Mouse (Mus musculus) gastrocnemius, postnatal 4 days (tissue): ENCODE data around the gene Wdhd1. TPM values are rescaled to one million over a fixed set of nuclear protein-coding genes. Genes with fewer than 3 reads are reported as not detected.

ENCODE experiments used
- DNase-seq, 2 experiments: peaks; one replicate each; pipeline ENCODE4 v3.0.0; 2021 to 2022; ENCODE audit warnings: low spot score in 2 of 2, mixed read lengths in 2 of 2
- total RNA-seq, 2 experiments: library from RNA; stranded (reverse); gene quantifications; 2 replicates each; pipeline ENCODE4 v1.2.3; 2021

Wdhd1 gene
- total RNA-seq, 2 experiments from 2014 or later, result 9.4 to 9.6 TPM

DNA sequence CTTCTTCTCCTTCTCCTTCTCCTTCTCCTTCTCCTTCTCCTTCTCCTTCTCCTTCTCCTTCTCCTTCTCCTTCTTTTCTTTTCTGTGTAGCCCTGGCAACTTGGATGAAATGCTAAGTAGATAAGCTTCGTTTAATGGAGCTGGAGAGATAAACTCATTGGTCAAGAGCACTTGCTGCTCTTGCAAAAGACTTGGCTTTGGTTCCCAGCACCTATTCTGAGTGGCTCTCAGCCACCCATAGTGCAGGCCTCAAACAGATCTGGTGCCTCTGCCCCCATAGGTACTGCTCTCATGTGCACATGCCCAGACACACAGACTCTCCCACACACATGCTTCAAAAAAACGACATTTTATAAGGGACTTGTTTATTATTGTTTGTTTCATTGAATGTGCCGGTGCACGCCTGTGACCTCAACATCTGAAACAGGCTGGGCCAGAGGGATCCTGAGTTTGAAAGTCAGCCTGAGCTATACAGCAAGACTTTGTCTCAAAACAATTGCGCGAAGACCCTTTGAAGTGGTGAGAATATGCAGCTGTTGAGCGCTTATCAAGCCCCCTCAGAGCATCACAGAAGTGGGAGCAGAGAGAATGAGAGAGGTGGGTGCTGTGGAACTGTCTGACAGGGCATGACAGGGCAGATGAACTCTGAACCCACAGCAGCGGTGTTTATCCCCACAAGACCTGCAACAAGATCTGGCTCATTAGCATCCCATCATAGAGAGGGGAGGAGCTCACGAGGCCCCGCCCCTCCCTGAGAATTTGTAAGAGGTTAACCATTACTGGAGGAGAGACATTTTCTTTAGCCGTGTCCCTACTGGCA is 53.8 kb downstream of the Wdhd1 start:
- DNase-seq, result no peak

DNA sequence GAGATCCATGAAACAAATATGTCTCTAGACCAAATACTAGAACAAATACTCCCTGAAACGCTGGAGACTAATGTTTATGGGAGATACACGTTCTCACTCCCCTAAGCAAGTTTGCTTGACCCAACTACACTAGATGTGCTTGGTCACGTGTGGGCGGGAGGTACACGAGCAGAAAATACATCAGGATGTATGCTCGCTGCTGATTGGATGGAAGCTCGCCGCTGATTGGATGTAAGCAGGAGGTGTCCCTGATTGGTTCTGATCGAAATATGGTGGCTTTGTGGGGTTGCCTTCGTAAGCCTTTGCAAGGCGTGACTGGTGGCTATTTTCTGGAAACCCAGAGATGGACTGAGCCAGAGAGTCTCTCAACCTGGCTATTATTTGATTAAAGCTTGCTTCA is 55.1 kb downstream of the Wdhd1 start:
- no peak for DNase-seq

DNA sequence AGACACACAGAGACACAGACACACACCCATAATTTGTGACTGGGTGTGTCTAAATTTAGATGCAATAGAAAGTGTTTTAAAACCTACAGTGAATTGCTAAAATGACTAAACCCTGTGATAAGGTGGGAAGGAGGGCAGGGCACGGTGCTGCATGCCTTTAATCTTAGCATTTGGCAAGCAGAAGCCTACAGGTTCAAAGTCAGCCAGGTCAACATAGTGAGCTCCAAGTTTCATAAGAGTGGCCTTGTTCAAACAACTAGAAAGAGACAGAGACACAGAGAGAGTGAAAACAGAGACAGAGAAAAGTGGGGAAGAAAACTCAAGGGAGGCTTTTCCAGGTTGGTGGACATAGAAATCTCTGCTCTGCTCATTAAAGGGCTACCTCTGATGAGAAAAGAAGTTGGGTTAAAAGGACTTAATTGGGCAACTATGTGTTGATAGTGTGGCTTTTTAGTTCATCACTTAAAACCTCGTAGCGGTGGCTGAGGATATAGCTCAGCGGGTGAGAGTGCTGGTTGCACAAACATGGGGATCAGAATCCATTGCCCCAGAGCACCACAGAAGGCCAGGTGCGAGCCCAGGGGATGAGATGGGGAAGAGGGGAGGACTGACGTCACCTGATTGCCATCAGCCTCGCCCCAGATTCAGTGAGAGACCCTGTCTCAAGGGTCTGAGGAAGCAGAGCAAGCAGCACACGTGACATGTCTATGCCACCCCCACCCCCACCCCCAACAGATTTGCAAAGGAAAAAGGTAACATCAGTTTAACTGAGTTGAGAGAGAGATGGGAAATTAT is 56.2 kb downstream of the Wdhd1 start:
- DNase-seq, result no peak

DNA sequence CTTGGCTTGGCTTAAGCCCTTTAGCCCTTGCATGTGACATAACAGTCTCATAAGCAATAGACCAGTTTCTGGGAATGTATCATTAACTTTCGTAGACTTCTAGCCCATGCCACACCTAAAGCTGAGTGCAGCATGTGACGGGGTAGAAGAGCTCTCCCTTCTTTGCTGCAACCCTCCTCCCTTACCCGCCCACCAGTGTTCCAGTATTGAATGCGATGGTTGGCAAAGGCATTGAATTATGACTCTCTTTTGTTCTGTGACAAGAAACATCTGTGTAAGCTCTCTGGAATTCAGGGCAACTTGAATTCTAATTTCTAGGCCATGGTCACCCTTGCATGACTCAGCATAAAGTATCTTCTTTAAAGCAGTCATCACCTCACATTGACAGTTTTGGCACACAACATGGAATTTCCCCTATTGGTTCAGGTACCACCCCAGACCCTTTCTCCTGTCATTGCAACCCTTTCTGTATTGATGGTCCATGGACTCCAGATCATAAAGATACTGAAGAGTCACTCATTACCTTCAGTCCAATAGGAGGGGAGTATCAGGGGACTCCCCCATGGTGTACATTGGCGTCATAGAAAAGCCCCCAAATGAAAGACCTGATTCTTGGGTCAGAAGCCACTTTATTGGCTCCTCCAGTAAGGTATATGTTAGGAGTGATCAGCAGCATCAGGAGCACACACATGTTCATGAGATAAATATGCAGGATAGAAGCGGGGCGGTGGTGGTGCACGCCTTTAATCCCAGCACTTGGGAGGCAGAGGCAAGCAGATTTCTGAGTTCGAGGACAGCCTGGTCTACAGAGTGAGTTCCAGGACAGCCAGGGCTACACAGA is 57.7 kb downstream of the Wdhd1 start:
- no peak for DNase-seq

DNA sequence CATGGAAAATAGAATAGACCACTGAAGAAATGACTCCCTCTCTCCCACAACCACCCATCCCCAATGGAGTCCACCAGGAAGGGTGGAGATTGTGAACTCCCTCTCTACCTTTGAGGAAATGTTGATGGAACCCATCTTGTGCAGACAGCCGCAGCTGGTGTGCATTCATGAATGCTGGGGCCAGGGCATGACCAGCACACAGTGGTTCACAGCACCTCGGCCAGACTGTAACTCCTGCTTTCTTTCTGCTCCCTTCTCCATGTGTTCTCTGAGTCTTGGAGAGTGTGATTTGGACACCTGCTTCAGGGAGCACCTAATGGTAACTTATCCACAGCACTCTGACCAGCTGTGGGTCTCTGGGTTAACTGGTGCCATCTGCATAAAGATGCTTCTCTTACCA is 60.1 kb downstream of the Wdhd1 start:
- DNase-seq, result no peak

DNA sequence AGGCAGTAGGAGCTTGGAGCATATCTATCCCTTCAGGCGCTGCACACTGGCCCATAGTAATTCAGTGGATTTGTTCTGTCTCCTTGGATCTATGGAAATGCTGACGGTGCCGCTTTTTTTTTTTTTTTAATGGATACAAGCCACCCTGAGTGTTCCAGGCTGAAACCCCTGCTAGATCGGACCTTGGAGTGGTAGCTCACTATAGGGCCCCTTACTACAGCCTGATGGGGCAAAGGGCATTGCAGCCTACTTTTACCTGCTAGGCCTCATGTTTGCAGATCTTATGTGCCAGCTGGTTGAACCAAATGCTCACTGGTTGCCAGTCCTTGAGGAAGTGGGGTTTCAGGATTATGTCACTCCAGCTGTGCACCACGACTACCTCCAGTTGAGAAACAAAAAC is 62.3 kb downstream of the Wdhd1 start:
- no peak for DNase-seq

DNA sequence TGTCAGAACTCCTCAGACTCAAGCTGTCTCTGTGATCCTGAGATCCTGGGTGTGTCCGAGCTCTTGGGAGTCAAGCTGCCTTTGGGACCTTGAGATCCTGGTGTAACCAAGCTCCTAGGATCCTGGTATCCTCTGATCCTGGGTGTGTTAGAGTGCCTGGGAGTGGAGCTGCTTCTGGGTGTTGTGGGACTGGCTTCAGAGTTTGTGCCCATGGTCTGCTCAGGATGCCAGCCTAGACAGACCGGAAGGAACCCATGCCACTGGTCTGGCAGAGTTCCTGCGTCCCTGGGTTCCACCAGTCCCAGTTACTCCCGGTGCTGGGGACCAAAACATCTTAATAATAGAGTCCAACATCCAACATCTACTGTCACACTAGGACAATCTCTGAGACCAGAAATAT is 63.4 kb downstream of the Wdhd1 start:
- DNase-seq, result no peak

DNA sequence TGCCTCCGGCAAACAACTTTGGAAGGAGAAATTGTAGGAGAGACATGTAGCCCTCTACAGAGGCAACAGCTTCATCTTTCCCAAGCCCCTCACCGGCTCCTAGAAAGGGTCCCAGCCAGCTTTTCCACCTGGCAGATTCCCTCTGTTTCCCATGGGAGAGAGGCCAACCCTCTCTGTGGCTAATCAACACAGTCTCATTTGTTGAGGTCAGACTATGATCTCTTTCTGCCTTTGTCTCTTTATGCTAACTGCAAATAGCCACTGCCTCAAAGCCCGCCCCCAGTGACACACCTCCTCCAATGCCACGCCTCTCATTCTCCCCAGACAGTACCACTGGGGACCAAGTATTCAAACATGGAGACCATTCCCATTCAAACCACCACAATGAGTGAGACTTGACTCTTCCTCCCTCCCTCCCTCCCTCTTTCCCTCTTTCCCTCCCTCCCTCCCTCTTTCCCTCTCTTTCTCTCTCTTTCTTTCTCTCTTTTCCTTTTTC is 66.9 kb downstream of the Wdhd1 start:
- no peak for DNase-seq

DNA sequence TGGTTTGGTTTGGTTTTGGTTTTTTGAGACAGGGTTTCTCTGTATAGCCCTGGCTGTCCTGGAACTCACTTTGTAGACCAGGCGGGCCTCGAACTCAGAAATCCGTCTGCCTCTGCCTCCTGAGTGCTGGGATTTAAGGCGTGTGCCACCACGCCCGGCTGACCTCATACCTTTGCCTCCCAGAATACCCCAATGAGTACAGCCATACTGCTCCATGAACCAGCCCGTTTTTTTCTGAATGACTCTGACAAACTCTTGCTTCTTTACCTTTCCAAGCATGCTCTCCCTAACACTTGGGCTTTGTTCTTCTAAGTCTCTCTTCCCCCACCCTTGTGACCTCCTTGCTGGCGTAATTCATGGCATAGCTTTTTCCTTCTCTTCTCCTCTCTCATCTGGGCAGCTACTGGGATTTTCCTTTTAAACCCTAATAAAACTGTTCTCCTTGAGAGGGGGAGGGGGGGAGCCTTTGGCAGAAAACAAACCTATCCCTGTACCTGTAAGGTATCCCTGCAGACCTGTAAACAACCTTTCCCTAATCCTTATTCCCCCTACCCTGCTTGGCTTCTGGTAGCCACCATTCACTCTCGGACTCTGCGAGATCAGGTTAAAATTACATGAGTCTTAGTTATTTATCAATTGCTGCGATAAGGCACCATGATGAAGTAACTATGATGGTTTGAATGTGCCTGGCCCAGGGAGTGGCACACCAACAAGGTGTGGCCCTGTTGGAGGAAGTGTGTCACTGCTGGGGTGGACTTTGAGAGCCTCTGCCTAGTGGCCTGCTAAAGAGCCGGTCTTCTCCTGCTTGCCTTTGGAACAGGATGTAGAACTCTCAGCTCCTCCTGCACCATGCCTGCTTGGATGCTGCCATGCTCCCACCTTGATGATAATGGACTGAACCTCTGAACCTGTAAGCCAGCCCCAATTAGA is 67.8 kb downstream of the Wdhd1 start:
- no peak for DNase-seq

DNA sequence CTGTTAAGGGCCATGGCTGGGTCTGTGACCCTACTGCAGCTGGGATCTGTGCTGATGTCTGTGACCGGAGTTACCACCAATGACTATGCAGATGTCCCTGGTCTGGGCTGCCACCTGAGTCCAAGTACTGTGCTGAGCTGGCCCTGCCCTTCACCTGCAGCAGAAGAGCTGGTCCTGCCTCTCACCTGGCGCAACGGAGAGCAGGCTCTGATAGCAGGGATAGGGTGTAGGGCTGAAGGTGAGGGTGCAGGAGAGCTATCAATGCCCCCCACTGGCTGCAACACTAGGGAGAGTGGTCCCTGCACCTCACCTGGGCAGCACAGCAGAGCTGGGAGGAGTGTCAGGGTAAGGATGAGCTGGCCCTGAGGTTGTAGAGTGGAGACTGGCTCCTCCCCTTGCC is 70.1 kb downstream of the Wdhd1 start:
- no peak for DNase-seq

DNA sequence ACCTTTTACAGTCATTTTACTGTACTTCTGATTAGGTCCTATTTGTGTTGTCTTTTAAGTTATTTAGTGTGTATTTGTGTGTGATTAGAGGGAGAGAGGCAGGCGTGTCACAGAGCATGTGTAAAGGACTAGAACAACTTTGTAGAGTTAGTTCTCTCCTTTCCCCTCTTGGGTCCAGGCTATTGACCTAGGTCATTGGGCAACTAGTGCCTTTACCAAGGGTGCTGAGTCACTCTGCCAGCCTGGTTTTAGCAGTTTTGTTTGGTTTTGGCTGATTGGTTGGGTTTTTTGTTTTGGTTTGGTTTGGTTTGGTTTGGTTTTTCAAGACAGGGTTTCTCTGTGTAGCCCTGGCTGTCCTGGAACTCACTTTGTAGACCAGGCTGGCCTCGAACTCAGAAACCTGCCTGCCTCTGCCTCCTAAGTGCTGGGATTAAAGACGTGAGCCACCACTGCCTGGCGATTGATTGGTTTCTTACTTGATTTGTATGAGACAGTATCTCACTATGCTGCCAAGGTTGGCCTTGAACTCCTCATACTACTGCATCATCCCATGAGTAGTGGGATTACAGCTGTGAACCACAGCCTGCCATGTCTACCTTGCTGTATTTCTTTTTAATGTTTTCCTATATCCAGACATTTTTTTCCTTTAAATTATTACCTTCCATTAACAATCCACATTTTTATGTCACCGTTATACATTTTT is 71.2 kb downstream of the Wdhd1 start:
- DNase-seq, result no peak

DNA sequence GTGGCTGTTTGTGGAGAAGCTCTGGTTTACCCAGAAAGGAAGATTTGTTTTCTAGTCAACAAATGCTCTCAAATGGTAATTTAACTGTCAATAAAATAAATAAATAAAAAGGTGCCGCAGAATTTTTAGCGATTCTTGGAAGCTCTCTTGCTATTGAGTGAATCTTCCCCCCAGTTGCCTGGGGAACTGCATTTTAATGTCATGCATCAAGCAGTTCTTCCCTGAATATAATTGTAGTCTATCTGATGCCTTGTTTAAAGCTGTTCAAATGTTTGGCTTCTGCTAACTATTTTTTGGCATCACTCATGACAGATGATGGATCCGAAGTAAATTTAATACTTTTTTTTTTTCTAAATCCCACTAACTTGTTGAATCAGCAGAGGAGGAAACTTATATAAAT is 79.3 kb downstream of the Wdhd1 start:
- no peak for DNase-seq

DNA sequence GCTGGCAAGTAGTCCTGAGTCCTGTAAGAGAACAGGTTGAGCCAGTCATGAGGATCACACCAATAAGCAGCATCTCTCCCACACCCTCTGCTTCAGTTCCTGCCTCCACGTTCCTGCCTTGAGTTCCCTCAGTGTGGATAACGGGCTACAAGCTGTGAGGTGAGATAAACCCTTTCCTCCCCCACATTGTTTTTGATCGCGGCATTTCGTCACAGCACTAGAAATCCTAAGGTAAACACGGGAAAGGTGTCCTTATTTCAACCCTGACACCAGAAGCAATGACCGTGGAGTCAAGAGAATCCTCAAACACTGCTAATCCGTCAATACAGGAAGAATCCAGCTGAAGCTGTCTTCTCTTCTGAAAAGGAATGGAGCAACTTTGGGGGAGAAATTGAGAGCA is 79.9 kb downstream of the Wdhd1 start:
- DNase-seq, result no peak

DNA sequence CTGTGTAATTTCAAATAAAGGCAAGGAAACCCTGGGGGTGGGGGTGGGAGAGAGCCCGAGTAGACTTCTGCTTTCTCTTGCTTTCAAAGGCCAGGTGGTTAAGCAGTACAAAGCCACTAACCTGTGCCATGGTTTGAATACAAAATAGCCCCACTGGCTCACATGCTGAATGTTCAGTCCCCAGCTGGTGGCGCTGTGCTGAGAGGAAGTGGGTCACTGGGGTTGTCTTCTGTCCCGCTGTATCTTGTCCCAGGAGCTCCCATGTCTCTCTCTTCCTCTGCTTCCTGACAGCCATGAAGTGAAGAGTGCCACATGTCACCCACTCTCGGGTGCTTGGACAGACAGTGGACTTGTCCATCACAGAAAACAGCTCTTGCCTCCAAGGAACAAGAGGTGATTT is 82.6 kb downstream of the Wdhd1 start:
- DNase-seq, result no peak

DNA sequence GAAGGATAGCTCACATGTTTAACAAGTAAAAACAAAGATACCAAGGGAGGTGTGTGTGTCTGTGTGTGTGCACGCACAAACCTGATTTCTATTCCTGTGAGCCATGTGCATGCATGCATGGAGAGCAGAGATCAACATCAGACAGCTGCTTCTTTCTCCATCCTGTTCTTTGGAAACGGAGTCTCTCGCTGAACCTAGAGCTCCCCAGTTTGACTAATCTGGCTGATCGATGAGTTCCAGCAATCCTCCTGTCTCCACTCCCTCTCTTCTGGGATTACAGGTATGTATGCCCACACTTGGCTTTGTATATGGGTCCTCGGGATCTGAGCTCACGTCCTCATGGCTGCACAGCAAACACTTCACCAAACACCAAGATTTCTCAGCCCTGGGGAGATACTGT is 83.2 kb downstream of the Wdhd1 start:
- no peak for DNase-seq

DNA sequence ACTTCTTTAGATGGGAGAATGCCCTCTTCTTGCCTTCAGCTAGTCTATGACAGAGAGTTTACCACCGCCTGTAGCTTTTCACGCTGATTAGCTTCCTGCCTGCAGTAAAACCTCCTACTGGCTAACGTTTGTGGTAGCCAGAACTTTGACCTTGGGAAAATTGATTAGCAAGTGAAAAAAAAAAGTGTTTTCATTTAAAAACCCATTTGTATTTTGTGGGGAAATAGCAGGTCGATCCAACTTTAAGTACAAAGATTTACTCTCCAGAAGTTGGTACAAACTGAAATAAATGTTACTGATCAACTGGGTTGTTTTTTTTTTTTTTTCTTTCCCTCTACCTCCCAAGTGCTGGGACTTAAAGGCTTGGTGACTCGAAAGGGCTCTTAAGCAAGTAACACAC is 84.8 kb downstream of the Wdhd1 start:
- DNase-seq, result no peak
